Mouse (Mus musculus) olfactory bulb, adult 2 months (tissue): ENCODE measurements around the gene Uso1. TPM values are rescaled to one million over a fixed set of nuclear protein-coding genes. Genes with fewer than 3 reads are reported as not detected.
"Not testable (repeated sequence)": the region's sequence is repeated elsewhere in the genome, so short reads cannot be mapped to it uniquely, and the experiment has no call there.

Experiments used
- H3K27ac ChIP-seq: fragments of 200-500 bp; 2 replicates; pipeline ENCODE4 v1.5.1; 2012; ENCODE audit warnings: low read depth, low read length; ENCODE audit not compliant: insufficient read depth
- H3K4me1 ChIP-seq: fragments of 200-500 bp; 2 replicates; pipeline ENCODE4 v1.6.1; 2012; ENCODE audit warnings: low read length; ENCODE audit not compliant: control insufficient read depth, insufficient read depth
- H3K4me3 ChIP-seq: fragments of 200-500 bp; 2 replicates; pipeline ENCODE4 v1.5.1; 2012; ENCODE audit warnings: mild to moderate bottlenecking, low read depth, low read length, moderate library complexity; ENCODE audit not compliant: insufficient read depth
- CTCF ChIP-seq: fragments of 200-500 bp; IDR thresholded peaks from 2 replicates; pipeline ENCODE4 v1.5.1; 2012; ENCODE audit warnings: low read depth, mild to moderate bottlenecking, low read length, moderate library complexity; ENCODE audit not compliant: insufficient read depth
- POLR2A ChIP-seq: fragments of 200-500 bp; IDR thresholded peaks from 2 replicates; pipeline ENCODE4 v1.6.1; 2012; ENCODE audit warnings: mild to moderate bottlenecking, low read depth, low read length, moderate library complexity; ENCODE audit not compliant: insufficient read depth
- WGBS: fragments of 180-500 bp; shearing (Covaris S2); methylation state at CpG from one replicate; pipeline ENCODE4 v1.1.7; 2018; 5-methylcytosine and 5-hydroxymethylcytosine counted together
- polyA plus RNA-seq: library from polyadenylated mRNA; stranded (reverse); fragments of >200 nt; gene quantifications from 2 replicates; pipeline ENCODE4 v1.2.4, GENCODE M21; 2012; ENCODE audit warnings: low replicate concordance; ENCODE audit not compliant: missing spikeins, insufficient read depth, insufficient read length

Uso1 gene
- polyA plus RNA-seq, 1 experiment = not detected

- H3K27ac ChIP-seq = no peak overlapping the region
- 78% methylated on average over 4 of the region's 4 CpGs for WGBS
- H3K4me3 ChIP-seq = no peak overlapping the region
- TF ChIP-seq CTCF (no peak), POLR2A (no peak)
- peaks cover 4% of the 10 kb centered on the region; the same call in 1 of the 2 replicates for H3K4me1 ChIP-seq
Measured at GRCm38 (mm10) chr5:92121636-92122035, 16.1 kb upstream of the Uso1 start.

- Histone ChIP-seq H3K4me3 (no peak overlapping the region), H3K27ac (no peak overlapping the region), H3K4me1 (peaks cover 21% of the 10 kb centered on the region)
- TF ChIP-seq POLR2A = no peak
- TF ChIP-seq CTCF = no peak
- WGBS = 70% methylated on average over 3 of the region's 3 CpGs
Measured at GRCm38 (mm10) chr5:92125446-92125845, 12.3 kb upstream of the Uso1 start.

- Histone ChIP-seq H3K4me1 (peaks cover 21% of the 10 kb centered on the region), H3K27ac (0 out of 2 replicates have a peak overlapping the region, but pooled peaks have one; percentile 20), H3K4me3 (no peak overlapping the region)
- TF ChIP-seq CTCF (no peak), POLR2A (no peak)
- 38% methylated on average over 9 of the region's 9 CpGs for WGBS
Measured at GRCm38 (mm10) chr5:92127141-92127625, 10.6 kb upstream of the Uso1 start.

- H3K4me3 ChIP-seq = no peak overlapping the region
- 92% methylated on average over 10 of the region's 10 CpGs for WGBS
- H3K4me1 ChIP-seq = peaks cover 21% of the 10 kb centered on the region
- no peak for TF ChIP-seq CTCF
- TF ChIP-seq POLR2A = no peak
- no peak overlapping the region for H3K27ac ChIP-seq
Measured at GRCm38 (mm10) chr5:92127751-92128150, 10.0 kb upstream of the Uso1 start.

DNA sequence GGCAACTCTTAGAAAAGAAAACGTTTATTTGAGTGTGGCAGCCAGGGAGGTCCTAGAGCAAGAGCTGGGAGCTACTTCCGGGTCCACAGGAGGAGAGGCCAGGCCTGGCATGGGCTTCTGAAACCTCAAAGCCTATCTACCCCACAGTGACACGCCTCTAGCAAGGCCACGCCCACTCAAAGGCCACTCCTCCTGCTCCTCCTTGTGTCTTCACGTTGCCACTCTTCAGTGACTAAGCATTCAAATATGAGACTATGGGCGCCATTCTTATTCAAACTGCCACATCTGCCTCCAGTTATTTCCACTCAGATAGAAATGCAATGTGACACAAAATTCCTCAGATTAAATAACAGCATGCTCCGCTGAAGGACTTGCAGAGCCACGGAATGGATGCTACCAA, 9.2 kb upstream of the Uso1 start:
- WGBS = 22% methylated on average over 8 of the region's 8 CpGs
- Histone ChIP-seq H3K4me3 (no peak overlapping the region), H3K27ac (no peak overlapping the region), H3K4me1 (peaks cover 21% of the 10 kb centered on the region)
- TF ChIP-seq POLR2A (no peak), CTCF (no peak)

DNA sequence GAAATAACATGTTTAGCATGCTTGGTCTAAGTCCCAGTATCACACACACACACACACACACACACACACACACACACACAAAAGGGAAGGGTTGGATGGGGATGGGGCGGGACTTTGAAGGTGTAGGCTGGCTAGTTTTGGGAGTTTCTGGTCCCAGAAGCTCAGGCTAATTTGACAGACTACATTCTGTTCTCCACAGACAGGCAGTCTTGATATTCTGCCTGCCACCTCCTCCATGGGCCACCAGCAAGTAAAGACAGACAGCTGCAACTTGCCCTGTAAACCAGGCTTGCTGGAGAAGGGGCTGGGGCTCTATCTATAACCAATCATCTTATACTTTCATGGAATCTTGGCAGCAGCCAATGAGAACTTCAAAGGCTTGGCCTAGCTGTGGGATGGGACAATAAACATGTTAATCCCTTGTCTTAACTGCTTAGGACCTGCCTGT, 8.4 kb upstream of the Uso1 start:
- Histone ChIP-seq H3K4me1 (peaks cover 17% of the 10 kb centered on the region), H3K27ac (no peak overlapping the region), H3K4me3 (no peak overlapping the region)
- 50% methylated on average over 1 of the region's 1 CpGs for WGBS
- TF ChIP-seq CTCF (no peak), POLR2A (no peak)

DNA sequence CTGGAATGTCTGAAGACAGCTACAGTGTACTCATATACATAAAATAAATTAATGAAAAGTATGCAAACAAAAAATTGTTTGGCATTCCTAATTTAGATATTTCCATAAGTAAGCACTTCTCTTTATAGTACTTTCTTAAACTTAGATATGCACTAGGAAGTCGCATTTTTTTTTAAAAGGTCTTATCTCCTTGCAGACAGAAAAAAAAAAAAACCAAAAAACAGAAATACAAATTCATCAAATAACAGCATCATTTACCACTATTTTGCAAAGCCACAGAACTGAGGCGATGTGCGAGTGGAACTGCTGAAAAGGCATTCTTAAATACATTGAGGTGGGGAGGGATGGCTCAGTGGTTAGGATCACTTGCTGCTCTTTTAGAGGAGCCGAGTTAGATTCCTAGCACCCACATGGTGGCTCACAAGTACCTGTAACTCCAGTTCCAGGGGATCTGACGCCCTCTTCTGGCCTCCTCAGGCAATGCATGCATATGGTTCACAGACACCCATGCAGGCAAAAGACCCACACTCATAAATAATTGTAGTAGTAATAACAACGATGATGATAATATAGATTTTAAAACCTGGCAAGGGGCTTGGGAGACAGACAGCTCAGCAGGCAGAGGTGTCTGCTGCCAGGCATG, 7.6 kb upstream of the Uso1 start:
- WGBS = 91% methylated on average over 6 of the region's 6 CpGs
- Histone ChIP-seq H3K4me1 (peaks cover 17% of the 10 kb centered on the region), H3K4me3 (no peak overlapping the region), H3K27ac (no peak overlapping the region)
- TF ChIP-seq POLR2A (no peak), CTCF (no peak)

DNA sequence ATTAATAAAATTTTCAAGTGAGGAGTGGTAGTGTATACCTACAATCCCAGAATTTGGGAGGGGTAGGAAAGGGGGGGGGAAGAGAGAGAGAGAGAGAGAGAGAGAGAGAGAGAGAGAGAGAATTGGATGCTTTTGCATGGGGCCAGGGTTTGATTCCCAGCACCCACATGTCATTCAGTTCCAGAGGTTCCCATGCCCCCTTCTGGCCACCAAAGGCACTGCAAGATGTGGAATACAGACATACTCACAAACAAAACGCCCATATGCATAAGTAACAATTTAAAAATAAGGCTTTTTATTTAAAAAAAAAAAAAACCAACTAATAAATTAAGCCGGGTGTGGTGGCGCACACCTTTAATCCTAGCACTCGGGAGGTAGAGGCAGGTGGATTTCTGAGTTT, 5.6 kb upstream of the Uso1 start:
- Histone ChIP-seq H3K4me3 (no peak overlapping the region), H3K27ac (no peak overlapping the region), H3K4me1 (peaks cover 16% of the 10 kb centered on the region)
- TF ChIP-seq POLR2A = no peak
- no peak for TF ChIP-seq CTCF
- 96% methylated on average over 4 of the region's 4 CpGs for WGBS

GRCm38 (mm10) chr5:92133006-92133405, 4.7 kb upstream of the Uso1 start:
- WGBS = 85% methylated on average over 4 of the region's 4 CpGs
- peaks cover 10% of the 10 kb centered on the region for H3K4me1 ChIP-seq
- not testable (repeated sequence) for H3K4me3 ChIP-seq, H3K27ac ChIP-seq
